Mouse (Mus musculus): ENCODE measurements around the gene Nphp4.
"Not testable (repeated sequence)": the region's sequence is repeated elsewhere in the genome, so short reads cannot be mapped to it uniquely, and the experiment has no call there.

DNA sequence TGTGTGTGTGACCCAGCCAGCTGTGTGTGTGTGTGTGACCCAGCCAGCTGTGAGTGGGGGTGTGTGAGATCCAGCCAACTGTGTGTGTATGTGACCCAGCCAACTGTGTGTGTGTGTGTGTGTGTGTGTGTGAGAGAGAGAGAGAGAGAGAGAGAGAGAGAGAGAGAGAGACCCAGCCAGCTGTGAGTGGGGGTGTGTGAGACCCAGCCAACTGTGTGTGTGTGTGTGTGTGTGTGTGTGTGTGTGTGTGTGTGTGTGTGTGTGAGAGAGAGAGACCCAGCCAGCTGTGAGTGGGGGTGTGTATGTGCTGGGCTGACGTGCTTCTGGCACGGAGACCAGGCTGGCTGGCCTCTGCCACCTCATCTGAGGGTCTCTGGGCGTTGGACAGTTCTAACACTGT, 79.3 kb downstream of the Nphp4 start:
- TF ChIP-seq POLR2A, CTCF (IDR thresholded peaks at IDR 0.05; ENCODE audit: insufficient read depth, low read depth, low read length): not testable (repeated sequence)
